Mouse (Mus musculus): ENCODE results near the gene Avil. TPM values are rescaled to one million over a fixed set of nuclear protein-coding genes. Genes with fewer than 3 reads are reported as not detected.
"Not testable (repeated sequence)": the region's sequence is repeated elsewhere in the genome, so short reads cannot be mapped to it uniquely, and the experiment has no call there.

Gene Avil
- polyA plus RNA-seq, 1 experiment from 2014 or later: 5.5 TPM

GRCm38 (mm10) chr10:127056490-127056889 is 56.0 kb downstream of the Avil start:
- Histone ChIP-seq H3K9ac (no peak overlapping the region), H3K27me3 (peaks cover 12% of the 10 kb centered on the region), H3K4me3 (no peak overlapping the region; the same call in 1 of the 2 replicates), H3K4me1 (replicated peaks) (peaks cover 49% of the 10 kb centered on the region), H3K4me2 (no peak overlapping the region), H3K36me3 (peaks cover 50% of the 10 kb centered on the region), H3K9me3 (no peaks in the 10 kb centered on the region), H3K27ac (no peak overlapping the region)
- WGBS: 87% methylated on average over 20 of the region's 20 CpGs
- ATAC-seq (ENCODE audit: low FRiP score): no peak

- 2% methylated on average over 9 of the region's 9 CpGs for WGBS
- Histone ChIP-seq H3K27ac (peak overlapping the region; percentile 99; the same call in 1 of the 2 replicates), H3K36me3 (peaks cover 46% of the 10 kb centered on the region), H3K4me1 (replicated peaks) (peaks cover 60% of the 10 kb centered on the region), H3K4me2 (peak overlapping the region; percentile 84), H3K4me3 (peak overlapping the region; percentile 91), H3K9me3 (no peaks in the 10 kb centered on the region), H3K9ac (peak overlapping the region; percentile 99), H3K27me3 (no peaks in the 10 kb centered on the region)
- peak; percentile 6 for ATAC-seq (ENCODE audit: low FRiP score)
Measured at GRCm38 (mm10) chr10:127058161-127058560, 57.7 kb downstream of the Avil start.

GRCm38 (mm10) chr10:127058708-127059107 is 58.2 kb downstream of the Avil start:
- Histone ChIP-seq H3K27ac (peak overlapping the region; percentile 99), H3K9me3 (no peaks in the 10 kb centered on the region), H3K27me3 (no peaks in the 10 kb centered on the region), H3K4me2 (peak overlapping the region; percentile 84), H3K9ac (peak overlapping the region; percentile 99), H3K4me1 (replicated peaks) (peaks cover 60% of the 10 kb centered on the region), H3K36me3 (peaks cover 41% of the 10 kb centered on the region), H3K4me3 (peak overlapping the region; percentile 91)
- WGBS: 6% methylated on average over 8 of the region's 8 CpGs
- no peak for ATAC-seq (ENCODE audit: low FRiP score)

DNA sequence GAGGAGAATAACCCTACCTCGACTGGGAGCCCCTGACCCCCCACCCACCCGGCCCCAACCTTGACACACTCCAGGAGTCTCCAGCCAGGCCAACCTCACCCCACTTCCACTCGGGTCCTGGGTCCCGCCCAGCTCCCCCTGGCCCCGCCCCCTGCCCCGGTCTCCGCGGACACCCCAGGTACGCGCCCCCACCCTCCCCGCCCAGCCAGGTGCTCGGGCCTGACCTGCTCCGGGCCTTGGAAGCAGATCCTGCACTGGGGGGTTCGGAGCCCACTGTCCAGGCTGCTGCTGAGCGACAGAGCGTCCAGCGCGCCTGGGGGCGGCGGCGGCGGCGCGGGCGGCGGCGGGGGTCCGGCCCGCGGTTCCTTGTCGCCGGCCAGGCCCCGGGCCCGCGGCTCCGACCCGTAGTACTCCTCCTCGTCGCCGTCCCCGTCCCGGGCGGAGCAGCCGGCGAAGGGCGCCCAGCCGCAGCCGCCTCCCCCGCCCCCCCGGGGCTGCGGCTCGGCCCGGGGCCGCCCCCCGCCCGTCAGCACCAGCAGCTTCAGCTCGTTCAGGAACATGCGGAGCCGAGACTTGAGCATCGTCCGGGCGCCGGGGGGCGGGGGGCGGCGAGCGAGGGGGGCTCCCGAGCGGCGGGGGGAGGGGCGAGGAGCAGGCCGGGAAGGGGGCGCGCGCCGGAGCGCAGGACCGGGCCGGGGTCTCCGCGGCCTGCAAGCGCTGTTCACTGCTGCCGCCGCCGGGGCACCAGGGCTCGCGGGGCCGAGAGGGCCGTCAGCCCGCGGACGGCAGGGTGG is 58.9 kb downstream of the Avil start:
- peak overlapping the region; percentile 91 for H3K4me3 ChIP-seq
- H3K4me2 ChIP-seq: peak overlapping the region; percentile 84
- no peak for ATAC-seq (ENCODE audit: low FRiP score)
- H3K27ac ChIP-seq: peak overlapping the region; percentile 99
- no peaks in the 10 kb centered on the region for H3K27me3 ChIP-seq
- H3K36me3 ChIP-seq: peaks cover 34% of the 10 kb centered on the region
- peaks cover 61% of the 10 kb centered on the region for H3K4me1 ChIP-seq (replicated peaks)
- no peaks in the 10 kb centered on the region for H3K9me3 ChIP-seq
- peak overlapping the region; percentile 99 for H3K9ac ChIP-seq
- WGBS: under 1% methylated on average over 45 of the region's 92 CpGs

- Histone ChIP-seq H3K4me3 (peak within 1 kb of the TSS; percentile 91), H3K4me2 (peak within 1 kb of the TSS; percentile 84), H3K27me3 (no peaks in the 10 kb centered on the region), H3K36me3 (peaks cover 31% of the 10 kb centered on the region), H3K27ac (peak within 1 kb of the TSS; percentile 99), H3K9me3 (no peaks in the 10 kb centered on the region), H3K9ac (peak within 1 kb of the TSS; percentile 99), H3K4me1 (replicated peaks) (peaks cover 61% of the 10 kb centered on the region)
- peak; percentile 19 for ATAC-seq (ENCODE audit: low FRiP score)
- WGBS: under 1% methylated on average over 54 of the region's 72 CpGs
Measured at GRCm38 (mm10) chr10:127059968-127060916, 59.7 kb downstream of the Avil start, which contains the start of gene March9. Gene March9 (minus strand): TSS chr10:127060184.

DNA sequence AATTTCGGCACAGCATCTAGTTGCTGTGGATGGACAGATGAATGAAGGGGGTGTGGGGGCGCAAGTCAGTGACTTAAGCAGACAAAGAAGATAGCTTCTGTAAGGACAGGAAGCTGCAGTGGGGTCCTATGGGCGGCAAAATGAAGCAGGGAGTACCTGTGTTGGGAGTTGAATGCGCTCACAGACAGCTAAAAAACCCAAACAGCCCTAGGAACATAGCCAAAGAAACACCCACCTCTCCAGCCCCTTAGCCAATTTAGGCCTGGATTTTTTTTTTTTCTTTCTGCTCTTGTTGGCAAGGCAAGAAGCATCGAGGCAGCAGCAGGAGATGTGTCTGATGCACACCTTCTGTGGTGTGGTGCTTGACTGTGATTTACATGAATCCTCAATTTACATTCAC is 60.6 kb downstream of the Avil start:
- WGBS: 17% methylated on average over 5 of the region's 5 CpGs
- peaks cover 61% of the 10 kb centered on the region for H3K4me1 ChIP-seq (replicated peaks)

GRCm38 (mm10) chr10:127061513-127061912 is 61.0 kb downstream of the Avil start:
- no peaks in the 10 kb centered on the region for H3K9me3 ChIP-seq
- H3K4me3 ChIP-seq: peak overlapping the region; percentile 91
- peak overlapping the region; percentile 99 for H3K27ac ChIP-seq
- no peak for ATAC-seq (ENCODE audit: low FRiP score)
- 72% methylated on average over 2 of the region's 2 CpGs for WGBS
- no peaks in the 10 kb centered on the region for H3K27me3 ChIP-seq
- H3K36me3 ChIP-seq: peaks cover 31% of the 10 kb centered on the region
- H3K4me1 ChIP-seq (replicated peaks): peaks cover 61% of the 10 kb centered on the region
- peak overlapping the region; percentile 99 for H3K9ac ChIP-seq
- peak overlapping the region; percentile 84 for H3K4me2 ChIP-seq

More for the DNA sequence above, 60.6 kb downstream of the Avil start:
- Histone ChIP-seq H3K27me3 (no peaks in the 10 kb centered on the region), H3K4me2 (peak overlapping the region; percentile 84), H3K9me3 (no peaks in the 10 kb centered on the region), H3K36me3 (peaks cover 31% of the 10 kb centered on the region), H3K9ac (peak overlapping the region; percentile 99), H3K27ac (peak overlapping the region; percentile 99), H3K4me3 (peak overlapping the region; percentile 91)
- ATAC-seq (ENCODE audit: low FRiP score): no peak

- H3K27me3 ChIP-seq; H3K4me2 ChIP-seq; ATAC-seq (ENCODE audit: low FRiP score); H3K9me3 ChIP-seq; H3K4me3 ChIP-seq: not testable (repeated sequence)
- Histone ChIP-seq H3K9ac (0 out of 2 replicates have a peak overlapping the region, but pooled peaks have one; percentile 19), H3K4me1 (replicated peaks) (peaks cover 63% of the 10 kb centered on the region), H3K36me3 (peaks cover 31% of the 10 kb centered on the region), H3K27ac (peak overlapping the region; percentile 99)
- WGBS: 91% methylated on average over 4 of the region's 4 CpGs
Measured at GRCm38 (mm10) chr10:127062101-127062500, 61.6 kb downstream of the Avil start.

GRCm38 (mm10) chr10:127062503-127062902 is 62.0 kb downstream of the Avil start:
- no peak for ATAC-seq (ENCODE audit: low FRiP score)
- no peaks in the 10 kb centered on the region for H3K27me3 ChIP-seq
- H3K4me3 ChIP-seq: no peak overlapping the region
- H3K9me3 ChIP-seq: no peaks in the 10 kb centered on the region
- peak overlapping the region; percentile 83 for H3K27ac ChIP-seq
- peak overlapping the region; percentile 47 for H3K4me2 ChIP-seq
- peaks cover 31% of the 10 kb centered on the region for H3K36me3 ChIP-seq
- 0 out of 2 replicates have a peak overlapping the region, but pooled peaks have one; percentile 19 for H3K9ac ChIP-seq
- 80% methylated on average over 5 of the region's 5 CpGs for WGBS
- H3K4me1 ChIP-seq (replicated peaks): peaks cover 59% of the 10 kb centered on the region

GRCm38 (mm10) chr10:127063239-127063872 is 62.8 kb downstream of the Avil start, which contains the start of gene Cdk4:
Gene Cdk4 (plus strand): TSS chr10:127063534.
- peaks cover 58% of the 10 kb centered on the region for H3K4me1 ChIP-seq (replicated peaks)
- under 1% methylated on average over 46 of the region's 46 CpGs for WGBS

More at GRCm38 (mm10) chr10:127063239-127063872, 62.8 kb downstream of the Avil start, which contains the start of gene Cdk4:
- H3K27me3 ChIP-seq: no peaks in the 10 kb centered on the region
- peak within 1 kb of the TSS; percentile 88 for H3K9ac ChIP-seq
- peaks cover 37% of the 10 kb centered on the region for H3K36me3 ChIP-seq
- peak; percentile 91 for ATAC-seq (ENCODE audit: low FRiP score)
- H3K27ac ChIP-seq: peak within 1 kb of the TSS; percentile 91
- H3K4me3 ChIP-seq: peak within 1 kb of the TSS; percentile 69
- no peaks in the 10 kb centered on the region for H3K9me3 ChIP-seq
- peak within 1 kb of the TSS; percentile 85 for H3K4me2 ChIP-seq
